Mouse (Mus musculus) monocyte, adult 2 months (primary cell): ENCODE data around the gene Tbc1d1.

Experiments used
- DNase-seq, 2 experiments: peaks; one replicate each; pipeline ENCODE4 v3.0.0; 2022; ENCODE audit warnings: low spot score in 2 of 2, low read depth in 1 of 2

The Tbc1d1 gene

GRCm38 (mm10) chr5:64380698-64381375 is 224.7 kb downstream of the Tbc1d1 start:
- DNase-seq, result peak; percentile 63 to 67

DNA sequence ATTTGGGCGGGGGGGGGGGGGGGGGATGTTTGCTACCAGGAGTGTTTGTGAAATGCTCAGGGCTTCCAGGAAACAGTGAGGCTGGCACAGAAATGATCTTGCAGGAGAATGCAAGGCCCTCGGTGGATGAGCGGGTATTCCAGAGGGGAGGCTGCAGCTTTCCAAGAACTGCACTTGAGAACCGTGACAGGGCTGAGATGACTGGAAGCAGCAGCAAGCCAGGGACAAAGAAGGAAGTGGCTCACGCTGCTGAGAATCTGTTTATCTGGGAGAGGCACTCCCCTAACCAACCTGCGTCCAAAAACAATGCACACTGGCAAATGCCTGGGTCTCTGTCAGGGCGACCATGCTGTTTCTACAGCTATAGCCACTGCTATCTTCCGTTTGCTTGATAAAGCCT is 225.4 kb downstream of the Tbc1d1 start:
- DNase-seq, result no peak

DNA sequence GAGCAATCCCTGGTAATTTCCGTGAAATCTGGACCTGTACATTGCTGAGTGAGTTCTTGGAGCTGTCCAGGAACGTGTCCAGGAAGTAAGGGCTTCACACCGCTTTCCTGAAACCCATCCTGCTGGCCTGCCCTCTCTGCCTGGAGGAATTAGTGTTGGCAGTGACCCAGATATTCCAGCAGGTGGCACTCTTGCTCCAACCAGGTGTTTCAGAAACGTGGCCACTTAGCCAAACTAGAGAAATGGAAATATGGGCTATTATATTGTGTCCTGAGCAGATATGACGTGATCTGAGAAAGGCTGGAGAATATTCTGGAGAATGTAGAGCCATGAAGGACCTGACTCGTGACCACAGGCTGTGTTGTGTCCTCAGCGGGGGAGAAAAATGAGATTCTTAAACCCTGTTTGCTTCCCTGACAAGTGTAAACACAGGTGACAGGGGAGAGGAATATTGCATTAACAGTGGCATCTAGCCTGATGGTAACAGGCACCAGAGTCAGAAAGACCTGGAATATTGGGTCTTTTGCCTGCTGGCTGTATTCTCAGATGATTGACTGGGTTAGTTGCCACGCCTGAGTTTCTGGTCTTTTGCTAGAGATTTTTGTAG is 226.4 kb downstream of the Tbc1d1 start:
- peak; percentile 45 to 63 for DNase-seq

GRCm38 (mm10) chr5:64383215-64383614 is 227.1 kb downstream of the Tbc1d1 start:
- DNase-seq, result no peak

- DNase-seq, result no peak
These were observed 228.4 kb downstream of the Tbc1d1 start for GRCm38 (mm10) chr5:64384546-64384945.

- DNase-seq, result no peak
These were observed 230.9 kb downstream of the Tbc1d1 start for GRCm38 (mm10) chr5:64386996-64387395.

GRCm38 (mm10) chr5:64389202-64389929 is 233.3 kb downstream of the Tbc1d1 start:
- no peak for DNase-seq

- peak in 1 of 2 experiments; percentile 45 for DNase-seq
These were observed 235.2 kb downstream of the Tbc1d1 start for GRCm38 (mm10) chr5:64391346-64391745.

DNA sequence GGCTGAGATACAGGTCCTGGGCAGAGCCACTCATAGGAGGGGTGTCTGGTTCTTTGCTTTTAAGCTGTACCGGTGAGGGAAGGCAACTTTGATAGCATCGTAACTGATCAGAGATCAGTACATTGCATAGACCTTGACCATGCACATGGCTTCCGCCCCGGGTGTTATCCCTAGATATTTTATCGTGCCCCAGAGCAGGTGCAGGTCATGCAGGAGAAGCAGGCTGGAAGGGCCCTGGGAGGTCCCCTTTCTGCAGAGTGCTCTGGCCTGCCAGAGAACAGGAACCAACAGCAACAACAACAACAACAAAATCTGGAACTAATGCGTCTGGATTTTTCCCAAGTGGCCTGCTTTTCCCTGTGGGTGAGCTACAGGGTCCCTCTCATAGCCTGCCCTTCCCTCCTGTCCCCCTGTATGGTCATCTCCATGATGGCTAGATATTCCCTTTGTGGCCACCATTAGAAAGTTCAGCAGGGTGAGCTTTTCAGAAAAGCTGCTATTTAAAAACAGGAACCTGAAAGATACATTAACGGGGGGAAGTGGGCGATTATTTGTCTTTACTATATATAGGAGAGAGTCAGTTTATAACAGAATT is 236.4 kb downstream of the Tbc1d1 start:
- peak in 1 of 2 experiments; percentile 21 for DNase-seq

DNA sequence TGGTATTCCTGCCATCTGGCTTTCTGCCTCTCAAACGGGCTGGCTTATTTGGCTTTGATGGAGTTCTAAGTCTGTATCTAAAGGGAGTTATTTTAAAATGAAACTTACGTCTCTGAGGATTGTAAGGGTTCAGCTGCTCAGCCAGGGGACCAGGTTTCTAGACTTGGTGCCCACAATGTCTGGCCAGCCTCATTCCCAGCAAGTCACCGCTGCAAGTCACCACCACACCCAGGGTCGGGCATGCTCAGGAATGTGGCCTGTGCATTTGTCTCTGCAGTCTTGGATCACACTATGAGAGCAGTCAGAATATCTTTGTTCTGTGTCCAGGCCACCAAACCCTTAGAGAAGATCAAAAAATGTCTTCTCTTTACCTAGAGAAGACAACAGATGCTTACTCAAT is 237.4 kb downstream of the Tbc1d1 start:
- no peak for DNase-seq

GRCm38 (mm10) chr5:64398155-64398554 is 242.1 kb downstream of the Tbc1d1 start:
- no peak for DNase-seq

DNA sequence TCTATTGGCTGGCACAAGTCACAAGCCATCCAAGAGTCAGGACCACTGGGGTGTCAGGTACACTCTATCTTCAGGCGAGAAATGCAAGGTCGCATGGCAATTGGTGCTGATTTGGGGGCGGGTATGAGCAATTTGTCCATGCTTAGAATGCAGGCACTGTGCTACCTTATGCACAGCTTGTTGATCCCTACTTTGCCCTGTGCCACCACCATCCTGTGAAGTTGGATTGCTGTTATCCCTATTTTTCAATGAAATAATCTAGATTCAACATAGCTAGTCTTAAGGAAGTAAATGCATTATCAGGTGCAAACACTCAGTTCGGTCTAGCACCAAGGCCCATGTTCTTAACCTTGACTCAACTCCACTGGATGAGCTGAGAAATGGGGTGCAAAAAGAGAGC is 244.6 kb downstream of the Tbc1d1 start:
- DNase-seq, result no peak
